Mouse (Mus musculus) adrenal gland, postnatal 25 days (tissue): ENCODE results near the gene Dguok. TPM values are rescaled to one million over a fixed set of nuclear protein-coding genes. Genes with fewer than 3 reads are reported as not detected.

Experiments
- DNase-seq: peaks from one replicate; pipeline ENCODE4 v3.0.0; 2021; ENCODE audit warnings: mixed read lengths
- long read RNA-seq: library from polyadenylated mRNA; stranded (forward); transcript quantifications from one replicate; pipeline ENCODE4 v2.0.0, GENCODE M21; 2021
- total RNA-seq: library from RNA; stranded (reverse); gene quantifications from 2 replicates; pipeline ENCODE4 v1.2.3, GENCODE M21; 2021

Gene Dguok
- total RNA-seq, result 50.2 and 56.8 TPM in 2 replicates
- long read RNA-seq, transcript Dguok-201 (7 exons, 1,107 nt), result major isoform, 41 of 74 reads
- long read RNA-seq, partial matches to known transcripts, result 6 of 74 reads
- long read RNA-seq, other reads (novel, unspliced or antisense), result 24 of 74 reads

GRCm38 (mm10) chr6:83506258-83507167 is at the start of gene Dguok:
TSS of gene Dguok (minus strand) at chr6:83506969.
- peak; percentile 94 for DNase-seq

DNA sequence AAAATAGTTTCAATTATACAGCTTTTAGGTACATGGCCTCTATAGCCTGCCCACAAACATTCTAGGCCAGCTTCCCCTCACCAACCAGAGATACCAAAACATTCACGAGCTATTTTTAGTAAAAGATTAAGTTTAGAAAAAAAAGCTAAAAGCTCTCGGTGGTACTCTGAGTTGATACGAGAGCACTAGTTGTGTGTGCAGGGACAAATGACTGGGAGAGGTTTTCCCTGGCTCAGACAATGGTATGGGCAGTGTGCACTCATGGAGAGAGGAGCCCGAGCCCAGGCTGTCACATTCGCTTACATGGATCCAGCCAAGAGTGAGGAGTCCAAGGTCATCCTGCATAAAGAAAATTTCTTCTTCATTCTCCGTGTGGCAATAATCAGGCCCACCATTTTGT is 49.2 kb upstream of the Dguok start:
- DNase-seq, result no peak

- no peak for DNase-seq
Observed at GRCm38 (mm10) chr6:83548346-83548745, 41.6 kb upstream of the Dguok start.

GRCm38 (mm10) chr6:83545778-83546177 is 39.0 kb upstream of the Dguok start:
- DNase-seq, result no peak

- DNase-seq, result no peak
Observed at GRCm38 (mm10) chr6:83541756-83542456, 35.1 kb upstream of the Dguok start.

GRCm38 (mm10) chr6:83540017-83540416 is 33.2 kb upstream of the Dguok start:
- DNase-seq, result no peak

DNA sequence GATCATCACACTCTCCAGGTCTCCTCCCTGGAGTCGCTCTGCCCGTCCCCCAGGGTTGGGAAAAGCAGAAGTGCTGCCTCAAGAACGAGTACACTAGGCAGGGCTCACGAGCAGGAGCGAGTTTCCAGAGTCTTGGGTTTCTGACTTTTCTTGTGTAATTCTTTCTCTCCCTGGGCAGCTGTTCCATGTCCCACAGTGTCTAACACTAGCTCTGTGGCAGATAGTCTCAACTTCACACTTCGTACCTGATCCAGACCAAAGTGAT is 30.0 kb upstream of the Dguok start:
- DNase-seq, result no peak

- no peak for DNase-seq
Observed at GRCm38 (mm10) chr6:83536028-83536794, 29.4 kb upstream of the Dguok start, which contains the start of gene Actg2. TSS of gene Actg2 (minus strand) at chr6:83536265.

DNA sequence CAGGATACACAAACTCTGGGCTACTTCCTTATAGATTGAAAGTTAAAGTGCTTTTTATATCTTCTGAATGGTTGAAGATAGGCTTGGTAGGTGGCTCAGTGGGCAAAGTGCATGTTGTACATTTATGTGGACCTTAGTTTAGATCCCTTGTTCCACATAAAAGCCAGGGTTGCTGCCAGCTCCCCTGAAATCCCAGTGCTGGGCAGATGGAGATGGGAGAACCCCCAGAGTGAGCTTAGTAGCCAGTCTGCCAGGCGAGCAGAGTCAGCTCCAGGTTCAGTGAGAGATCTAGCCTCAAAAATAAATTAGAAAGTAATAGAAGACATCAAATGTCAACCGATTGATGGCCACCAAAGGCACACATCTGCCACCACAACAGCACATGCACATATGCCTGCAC is 25.8 kb upstream of the Dguok start:
- DNase-seq, result no peak

- DNase-seq, result no peak
Observed at GRCm38 (mm10) chr6:83523194-83523593, 16.4 kb upstream of the Dguok start.

- no peak for DNase-seq
Observed at GRCm38 (mm10) chr6:83521784-83522183, 15.0 kb upstream of the Dguok start.

- DNase-seq, result no peak
Observed at GRCm38 (mm10) chr6:83518637-83519036, 11.9 kb upstream of the Dguok start.

- DNase-seq, result no peak
Observed at GRCm38 (mm10) chr6:83515172-83515571, 8.4 kb upstream of the Dguok start.

DNA sequence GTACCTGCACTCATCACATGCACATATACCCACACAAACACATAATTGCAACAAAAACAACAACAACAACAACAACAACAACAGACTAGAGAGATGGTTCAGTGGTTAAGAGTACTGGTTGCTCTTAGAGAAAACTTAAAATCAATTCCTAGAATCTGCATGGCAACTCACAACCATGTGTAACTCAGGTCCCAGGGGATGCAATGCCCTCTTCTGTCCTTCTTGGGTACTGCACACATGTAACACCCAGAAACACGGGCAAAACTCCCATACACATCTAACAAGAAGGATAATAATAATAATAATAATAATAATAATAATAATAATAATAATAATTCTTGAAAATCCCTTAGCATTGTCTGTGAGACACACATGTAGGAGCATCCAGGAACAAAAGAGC is 5.7 kb upstream of the Dguok start:
- peak; percentile 50 for DNase-seq

DNA sequence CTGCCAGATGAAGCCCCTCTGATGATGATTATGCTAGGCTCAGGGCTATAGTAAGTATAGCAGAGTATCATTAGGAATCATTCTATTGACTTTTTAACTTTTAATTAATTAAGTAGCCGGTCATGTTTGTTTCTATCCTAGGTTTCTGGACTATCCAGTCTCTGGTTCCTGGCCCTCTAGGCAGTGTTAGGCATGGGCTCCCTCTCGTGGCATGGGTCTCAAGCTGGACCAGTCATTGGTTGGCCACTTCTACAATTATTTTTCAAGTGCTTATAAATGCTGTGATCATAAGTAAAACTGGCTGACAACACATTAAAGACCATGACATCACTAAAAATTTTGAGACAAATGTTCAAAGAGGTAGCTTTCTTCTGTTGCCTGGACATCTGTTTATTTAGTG is 3.4 kb upstream of the Dguok start:
- no peak for DNase-seq

GRCm38 (mm10) chr6:83509442-83509841 is 2.7 kb upstream of the Dguok start:
- peak; percentile 68 for DNase-seq

- no peak for DNase-seq
Observed at GRCm38 (mm10) chr6:83507168-83507546, 388 bp upstream of the Dguok start.

- DNase-seq, result no peak
Observed at GRCm38 (mm10) chr6:83505554-83505953, 1.2 kb downstream of the Dguok start.

- no peak for DNase-seq
Observed at GRCm38 (mm10) chr6:83503361-83503760, 3.4 kb downstream of the Dguok start.

GRCm38 (mm10) chr6:83502656-83503055 is 4.1 kb downstream of the Dguok start:
- DNase-seq, result no peak

GRCm38 (mm10) chr6:83501524-83502310 is 5.1 kb downstream of the Dguok start:
- DNase-seq, result no peak

- DNase-seq, result no peak
Observed at GRCm38 (mm10) chr6:83500462-83500861, 6.3 kb downstream of the Dguok start.
